Mouse (Mus musculus) hindbrain, embryonic 14.5 days (tissue): ENCODE data around the gene Exoc5. TPM values are rescaled to one million over a fixed set of nuclear protein-coding genes. Genes with fewer than 3 reads are reported as not detected.

Experiments used
- ATAC-seq: fragments of 200-750 bp; cut with Nextera tagmentation; 2 replicates; pipeline ENCODE4 v1.8.0; 2017; ENCODE audit warnings: moderate number of reproducible peaks, mild to moderate bottlenecking, moderate TSS enrichment, moderate library complexity; ENCODE audit not compliant: low FRiP score
- DNase-seq: peaks from one replicate; pipeline ENCODE4 v3.0.0-alpha.2; 2015; ENCODE audit warnings: low spot score
- H3K27ac ChIP-seq: fragments of 300-500 bp; sonication (generic); 2 replicates; pipeline ENCODE4 v1.5.1; 2014; ENCODE audit warnings: mild to moderate bottlenecking, moderate library complexity
- H3K27me3 ChIP-seq: fragments of 300-500 bp; sonication (generic); 2 replicates; pipeline ENCODE4 v1.6.1; 2014; ENCODE audit warnings: mild to moderate bottlenecking, low read length, mixed read lengths; ENCODE audit not compliant: control insufficient read depth, insufficient read depth
- H3K36me3 ChIP-seq: fragments of 300-500 bp; sonication (generic); replicated peaks from 2 replicates; pipeline ENCODE4 v1.6.1; 2014; ENCODE audit not compliant: control insufficient read depth, insufficient read depth
- H3K4me1 ChIP-seq: fragments of 300-500 bp; sonication (generic); replicated peaks from 2 replicates; pipeline ENCODE4 v1.6.1; 2014; ENCODE audit warnings: antibody characterized with exemption, low read length, mixed read lengths; ENCODE audit not compliant: control insufficient read depth, insufficient read depth
- H3K4me2 ChIP-seq: fragments of 300-500 bp; sonication (generic); replicated peaks from 2 replicates; pipeline ENCODE4 v1.6.1; 2014; ENCODE audit warnings: mild to moderate bottlenecking, moderate library complexity
- H3K4me3 ChIP-seq: fragments of 300-500 bp; sonication (generic); replicated peaks from 2 replicates; pipeline ENCODE4 v1.5.1; 2014; ENCODE audit warnings: mild to moderate bottlenecking, low read length
- H3K9ac ChIP-seq: fragments of 300-500 bp; sonication (generic); 2 replicates; pipeline ENCODE4 v1.6.1; 2014
- H3K9me3 ChIP-seq: fragments of 300-500 bp; sonication (generic); 2 replicates; pipeline ENCODE4 v1.6.1; 2016; ENCODE audit warnings: low read length; ENCODE audit not compliant: control insufficient read depth
- WGBS: fragments of 180-500 bp; shearing (Covaris S2); extraction: QIAGEN DNeasy Blood & Tissue Kit; methylation state at CpG from one replicate; pipeline ENCODE4 v1.1.7; 2014; 5-methylcytosine and 5-hydroxymethylcytosine counted together
- polyA plus RNA-seq: library from polyadenylated mRNA; unstranded; fragments of >200 nt; fragmentation: Nextera tagmentation; extraction: Ambion mirVana; gene quantifications from 2 replicates; pipeline ENCODE4 v1.2.1, GENCODE M21; 2014

Exoc5 gene
- polyA plus RNA-seq, 1 experiment from 2014 or later: 82.0 TPM

DNA sequence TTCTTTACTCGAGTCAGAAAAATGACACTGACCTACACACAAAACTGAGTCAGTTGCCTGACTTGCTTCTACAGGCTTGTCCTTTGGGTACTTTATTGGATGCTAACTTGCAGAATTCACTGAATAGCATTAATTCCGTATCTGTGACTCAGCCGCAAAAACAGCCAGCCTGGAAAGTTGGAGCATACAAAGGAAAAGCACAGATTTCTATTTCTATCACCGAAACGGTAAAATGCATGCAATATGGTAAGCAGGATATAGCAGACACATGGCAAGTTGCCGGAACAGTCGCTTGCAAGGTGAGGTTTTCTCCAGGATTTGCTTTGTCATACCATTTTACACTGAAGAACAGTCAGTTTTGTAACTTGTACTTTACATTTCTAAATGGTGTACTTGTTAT lies 7.4 kb upstream of the Exoc5 start:
- no peak overlapping the region for H3K4me3 ChIP-seq
- no peak overlapping the region for H3K27ac ChIP-seq
- no peaks in the 10 kb centered on the region for H3K27me3 ChIP-seq
- no peaks in the 10 kb centered on the region for H3K4me1 ChIP-seq
- no peak overlapping the region for H3K9ac ChIP-seq
- peaks cover 33% of the 10 kb centered on the region for H3K36me3 ChIP-seq
- no peak for DNase-seq
- no peak overlapping the region for H3K4me2 ChIP-seq
- no peaks in the 10 kb centered on the region for H3K9me3 ChIP-seq
- 96% methylated on average over 7 of the region's 7 CpGs for WGBS
- ATAC-seq: no peak

DNA sequence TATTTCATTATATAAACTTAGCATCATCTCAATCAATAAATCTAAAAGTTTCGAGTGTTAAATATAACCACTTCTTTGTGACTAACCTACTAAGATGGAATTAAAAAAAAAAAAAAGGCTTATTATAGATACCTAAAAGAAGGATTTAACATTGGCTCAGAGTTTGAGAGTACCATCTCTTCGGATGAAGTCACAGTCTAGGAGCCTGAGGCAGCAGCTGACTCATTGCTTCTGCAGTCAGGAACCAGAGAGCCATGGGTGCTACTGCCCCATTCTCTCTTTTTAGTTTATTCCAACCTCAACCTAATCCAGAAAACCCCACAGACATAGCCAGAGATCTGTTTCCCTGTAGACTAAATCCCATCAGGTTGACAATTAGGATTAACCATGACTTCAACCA lies 6.4 kb upstream of the Exoc5 start:
- Histone ChIP-seq H3K4me2 (no peak overlapping the region), H3K36me3 (peaks cover 33% of the 10 kb centered on the region), H3K27me3 (no peaks in the 10 kb centered on the region), H3K9ac (no peak overlapping the region), H3K4me3 (no peak overlapping the region), H3K9me3 (no peaks in the 10 kb centered on the region), H3K4me1 (peaks cover 2% of the 10 kb centered on the region; the same call in 1 of the 2 replicates), H3K27ac (no peak overlapping the region)
- WGBS: 98% methylated on average over 2 of the region's 2 CpGs
- DNase-seq (no peak), ATAC-seq (no peak)

DNA sequence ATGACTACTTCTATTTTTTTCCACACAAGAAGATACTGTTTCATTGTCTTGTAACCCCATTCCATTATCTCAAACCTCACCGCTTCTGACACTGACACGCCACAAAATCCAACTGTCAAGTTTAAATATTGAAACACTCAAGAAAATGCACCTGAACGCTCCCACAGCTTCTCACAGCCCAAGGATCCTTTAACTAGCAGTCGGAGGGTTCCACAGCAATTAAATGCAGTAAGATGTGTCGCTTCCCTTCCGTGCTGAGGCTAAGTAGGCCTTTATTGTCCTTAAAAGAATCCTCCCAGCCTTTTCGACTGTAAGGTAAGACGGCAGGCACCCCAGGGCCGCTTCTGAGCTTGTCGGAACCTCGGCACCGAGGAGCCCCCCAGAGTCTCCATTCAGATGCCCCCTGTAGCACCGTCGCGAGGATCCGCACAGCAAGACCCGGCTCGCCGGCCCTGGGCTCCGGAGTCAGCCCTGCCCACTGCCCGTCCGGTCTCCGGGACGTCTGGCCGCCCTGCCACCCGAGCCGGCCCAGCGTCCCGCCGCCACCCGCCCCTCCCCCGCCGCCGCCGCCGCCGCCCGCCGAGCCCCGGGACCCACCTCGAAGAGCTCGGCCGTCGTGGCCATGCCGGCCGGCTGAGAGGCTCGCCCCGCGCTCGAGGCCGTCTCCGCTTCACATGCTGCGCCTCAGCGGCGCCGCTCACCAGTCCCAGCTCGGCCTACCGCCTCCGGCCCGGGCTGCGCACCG lies 752 bp downstream of the Exoc5 start, which contains the start of gene Ap5m1:
Ap5m1 (plus strand) TSS at position 569 of the 745 bp plus-strand sequence.
- under 1% methylated on average over 52 of the region's 62 CpGs for WGBS
- H3K36me3 ChIP-seq: no peaks in the 10 kb centered on the region
- no peak for DNase-seq
- H3K4me2 ChIP-seq: peak within 1 kb of the TSS; percentile 72
- H3K4me3 ChIP-seq: peak within 1 kb of the TSS; percentile 97
- H3K27me3 ChIP-seq: no peaks in the 10 kb centered on the region
- peak; percentile 64 for ATAC-seq
- H3K9me3 ChIP-seq: no peaks in the 10 kb centered on the region
- peak within 1 kb of the TSS; percentile 98 for H3K27ac ChIP-seq
- H3K9ac ChIP-seq: peak within 1 kb of the TSS; percentile 99
- H3K4me1 ChIP-seq: peaks cover 24% of the 10 kb centered on the region

- Histone ChIP-seq H3K27ac (no peak overlapping the region), H3K4me1 (peaks cover 24% of the 10 kb centered on the region), H3K9ac (no peak overlapping the region), H3K4me3 (no peak overlapping the region), H3K36me3 (no peaks in the 10 kb centered on the region), H3K4me2 (peak overlapping the region; percentile 35), H3K9me3 (no peaks in the 10 kb centered on the region), H3K27me3 (no peaks in the 10 kb centered on the region)
- ATAC-seq (no peak), DNase-seq (no peak)
- WGBS: 78% methylated on average over 2 of the region's 2 CpGs
Observed at GRCm38 (mm10) chr14:49063838-49064237, 2.6 kb downstream of the Exoc5 start.

- no peak for DNase-seq
- Histone ChIP-seq H3K9ac (no peak overlapping the region), H3K9me3 (no peaks in the 10 kb centered on the region), H3K4me2 (no peak overlapping the region), H3K4me1 (no peaks in the 10 kb centered on the region), H3K4me3 (no peak overlapping the region), H3K27me3 (no peaks in the 10 kb centered on the region), H3K27ac (no peak overlapping the region), H3K36me3 (peaks cover 14% of the 10 kb centered on the region)
- ATAC-seq: no peak
Observed at GRCm38 (mm10) chr14:49049492-49049891, 17.0 kb downstream of the Exoc5 start.

GRCm38 (mm10) chr14:49045610-49046009 lies 20.8 kb downstream of the Exoc5 start:
- ATAC-seq (no peak), DNase-seq (no peak)
- Histone ChIP-seq H3K27me3 (no peaks in the 10 kb centered on the region), H3K9ac (no peak overlapping the region), H3K4me1 (no peaks in the 10 kb centered on the region), H3K36me3 (peaks cover 9% of the 10 kb centered on the region), H3K9me3 (no peaks in the 10 kb centered on the region), H3K4me3 (no peak overlapping the region), H3K27ac (no peak overlapping the region), H3K4me2 (no peak overlapping the region)
- WGBS: 93% methylated on average over 4 of the region's 4 CpGs

GRCm38 (mm10) chr14:49028991-49029390 lies 37.5 kb downstream of the Exoc5 start:
- Histone ChIP-seq H3K4me3 (no peak overlapping the region), H3K9me3 (no peaks in the 10 kb centered on the region), H3K36me3 (peaks cover 49% of the 10 kb centered on the region), H3K9ac (no peak overlapping the region), H3K4me1 (no peaks in the 10 kb centered on the region), H3K27ac (no peak overlapping the region), H3K27me3 (no peaks in the 10 kb centered on the region), H3K4me2 (no peak overlapping the region)
- 89% methylated on average over 5 of the region's 5 CpGs for WGBS
- ATAC-seq (no peak), DNase-seq (no peak)

DNA sequence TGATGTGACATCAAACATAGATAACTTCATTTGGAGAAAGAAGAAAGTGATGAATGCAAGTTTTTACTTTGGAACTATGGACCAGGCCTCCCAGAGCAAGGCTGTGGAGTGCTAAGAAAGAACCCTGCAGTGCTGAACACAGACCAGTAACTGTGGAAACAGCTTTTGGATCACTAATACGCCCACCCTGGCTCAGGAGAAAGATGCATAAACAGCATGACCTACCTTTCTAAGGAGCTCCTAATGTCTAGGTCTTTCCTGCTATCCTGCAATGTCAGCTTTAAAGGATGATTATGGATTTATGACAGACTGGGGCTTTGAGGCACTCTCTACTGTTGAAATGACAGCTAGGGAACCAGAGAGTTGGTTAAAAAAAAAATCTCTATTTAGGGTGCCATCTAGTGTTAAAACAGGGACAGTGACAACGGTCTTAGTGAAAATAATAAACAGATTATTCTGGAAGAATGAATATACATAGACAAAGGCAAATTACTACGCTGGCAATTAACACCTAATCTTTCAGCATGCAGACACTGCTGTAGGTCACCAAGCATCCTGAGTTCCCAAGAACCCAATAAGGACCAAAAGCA lies 38.6 kb downstream of the Exoc5 start:
- peak; percentile 57 for DNase-seq
- ATAC-seq: no peak
- Histone ChIP-seq H3K4me2 (no peak overlapping the region), H3K4me3 (no peak overlapping the region), H3K27me3 (no peaks in the 10 kb centered on the region), H3K9me3 (no peaks in the 10 kb centered on the region), H3K27ac (no peak overlapping the region), H3K9ac (no peak overlapping the region), H3K36me3 (peaks cover 41% of the 10 kb centered on the region), H3K4me1 (no peaks in the 10 kb centered on the region)
- 81% methylated on average over 3 of the region's 3 CpGs for WGBS

- Histone ChIP-seq H3K27me3 (no peaks in the 10 kb centered on the region), H3K36me3 (peaks cover 40% of the 10 kb centered on the region), H3K27ac (no peak overlapping the region), H3K4me3 (no peak overlapping the region), H3K9me3 (no peaks in the 10 kb centered on the region), H3K4me2 (no peak overlapping the region), H3K9ac (no peak overlapping the region), H3K4me1 (no peaks in the 10 kb centered on the region)
- WGBS: 91% methylated on average over 6 of the region's 6 CpGs
- ATAC-seq (peak; percentile 27; the same call in 1 of the 2 replicates), DNase-seq (no peak)
Observed at GRCm38 (mm10) chr14:49027040-49027778, 39.2 kb downstream of the Exoc5 start.
